Mouse (Mus musculus): ENCODE data around the gene Gpr137c. TPM values are rescaled to one million over a fixed set of nuclear protein-coding genes. Genes with fewer than 3 reads are reported as not detected.

Gpr137c gene
- polyA plus RNA-seq, 1 experiment from 2014 or later = 6.7 TPM

DNA sequence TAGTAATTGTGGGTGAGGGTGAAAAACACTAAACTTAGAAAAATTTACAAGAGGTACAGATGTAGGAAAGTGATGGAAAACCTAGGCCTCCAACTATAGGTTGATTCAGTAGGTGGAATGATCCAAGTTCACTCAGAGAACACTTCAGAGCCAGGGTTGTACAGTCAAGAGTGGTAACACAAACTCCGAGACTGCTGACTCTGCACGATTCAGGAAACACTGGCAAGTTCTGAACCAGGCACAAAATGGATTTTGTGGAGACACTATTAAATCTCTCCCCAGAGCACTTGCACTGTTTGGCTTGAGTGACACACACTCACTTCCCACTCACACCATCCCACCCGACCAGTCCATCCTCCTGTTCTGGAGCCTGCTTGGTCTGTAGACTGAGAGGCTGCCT, 103.8 kb downstream of the Gpr137c start:
- Histone ChIP-seq H3K4me1 (ENCODE audit: control insufficient read depth in 2 of 2, insufficient read depth in 2 of 2, low read length in 2 of 2) (0 out of 4 replicates have a peak, but pooled peaks cover 2 to 4% of the 10 kb centered on the region in 2 experiments), H3K36me3 (ENCODE audit: control insufficient read depth, insufficient read depth, low read length) (no peaks in the 10 kb centered on the region), H3K27me3 (ENCODE audit: control insufficient read depth, insufficient read depth, low read length) (no peaks in the 10 kb centered on the region), H3K4me2 (ENCODE audit: low read length) (no peak overlapping the region), H3K9me3 (ENCODE audit: control insufficient read depth, low read length) (no peaks in the 10 kb centered on the region), H3K9ac (ENCODE audit: low read length) (no peak overlapping the region), H3K4me3 (ENCODE audit: control insufficient read depth in 1 of 2, insufficient read depth in 1 of 2, low read depth in 1 of 2, low read length in 2 of 2) (no peak overlapping the region), H3K27ac (replicated peaks in 1 of 2; ENCODE audit: control insufficient read depth in 1 of 2, insufficient read depth in 1 of 2, low read depth in 2 of 2, low read length in 2 of 2) (no peak overlapping the region)
- no peak for ATAC-seq (ENCODE audit: insufficient number of reproducible peaks, insufficient read depth, low FRiP score, low read depth)
- WGBS = 82% methylated on average over 3 of the region's 3 CpGs

- Histone ChIP-seq H3K4me3 (ENCODE audit: control insufficient read depth in 1 of 2, insufficient read depth in 1 of 2, low read depth in 1 of 2, low read length in 2 of 2) (no peak overlapping the region), H3K27me3 (ENCODE audit: control insufficient read depth, insufficient read depth, low read length) (no peaks in the 10 kb centered on the region), H3K27ac (replicated peaks in 1 of 2; ENCODE audit: control insufficient read depth in 1 of 2, insufficient read depth in 1 of 2, low read depth in 2 of 2, low read length in 2 of 2) (no peak overlapping the region), H3K36me3 (ENCODE audit: control insufficient read depth, insufficient read depth, low read length) (no peaks in the 10 kb centered on the region), H3K4me2 (ENCODE audit: low read length) (no peak overlapping the region), H3K9ac (ENCODE audit: low read length) (no peak overlapping the region), H3K9me3 (ENCODE audit: control insufficient read depth, low read length) (no peaks in the 10 kb centered on the region), H3K4me1 (ENCODE audit: control insufficient read depth in 2 of 2, insufficient read depth in 2 of 2, low read length in 2 of 2) (no peaks in the 10 kb centered on the region)
- ATAC-seq (ENCODE audit: insufficient number of reproducible peaks, insufficient read depth, low FRiP score, low read depth) = no peak
Measured at GRCm38 (mm10) chr14:45325471-45325870, 106.0 kb downstream of the Gpr137c start.

- Histone ChIP-seq H3K4me2 (ENCODE audit: low read length) (no peak overlapping the region), H3K36me3 (ENCODE audit: control insufficient read depth, insufficient read depth, low read length) (peaks cover 21% of the 10 kb centered on the region), H3K4me3 (ENCODE audit: control insufficient read depth in 1 of 2, insufficient read depth in 1 of 2, low read depth in 1 of 2, low read length in 2 of 2) (no peak overlapping the region), H3K9ac (ENCODE audit: low read length) (no peak overlapping the region), H3K27ac (replicated peaks in 1 of 2; ENCODE audit: control insufficient read depth in 1 of 2, insufficient read depth in 1 of 2, low read depth in 2 of 2, low read length in 2 of 2) (no peak overlapping the region), H3K27me3 (ENCODE audit: control insufficient read depth, insufficient read depth, low read length) (no peaks in the 10 kb centered on the region), H3K9me3 (ENCODE audit: control insufficient read depth, low read length) (no peaks in the 10 kb centered on the region), H3K4me1 (ENCODE audit: control insufficient read depth in 2 of 2, insufficient read depth in 2 of 2, low read length in 2 of 2) (peaks cover 0 to 5% of the 10 kb centered on the region in 2 experiments; a peak in 2 of 4 replicates)
- no peak for ATAC-seq (ENCODE audit: insufficient number of reproducible peaks, insufficient read depth, low FRiP score, low read depth)
- 86% methylated on average over 4 of the region's 4 CpGs for WGBS
Measured at GRCm38 (mm10) chr14:45328072-45328713, 108.7 kb downstream of the Gpr137c start.

GRCm38 (mm10) chr14:45329018-45329588, 109.6 kb downstream of the Gpr137c start:
- Histone ChIP-seq H3K27me3 (ENCODE audit: control insufficient read depth, insufficient read depth, low read length) (no peaks in the 10 kb centered on the region), H3K4me3 (ENCODE audit: control insufficient read depth in 1 of 2, insufficient read depth in 1 of 2, low read depth in 1 of 2, low read length in 2 of 2) (peak overlapping the region; percentile 25 to 77; a peak in 3 of 4 replicates), H3K9ac (ENCODE audit: low read length) (peak overlapping the region; percentile 58; the same call in 1 of the 2 replicates), H3K36me3 (ENCODE audit: control insufficient read depth, insufficient read depth, low read length) (peaks cover 28% of the 10 kb centered on the region), H3K4me1 (ENCODE audit: control insufficient read depth in 2 of 2, insufficient read depth in 2 of 2, low read length in 2 of 2) (peaks cover 0 to 5% of the 10 kb centered on the region in 2 experiments; a peak in 2 of 4 replicates), H3K9me3 (ENCODE audit: control insufficient read depth, low read length) (no peaks in the 10 kb centered on the region), H3K4me2 (ENCODE audit: low read length) (peak overlapping the region; percentile 67), H3K27ac (replicated peaks in 1 of 2; ENCODE audit: control insufficient read depth in 1 of 2, insufficient read depth in 1 of 2, low read depth in 2 of 2, low read length in 2 of 2) (0 out of 4 replicates have a peak overlapping the region, but pooled peaks of 1 of the 2 experiments have one; percentile 24)
- 13% methylated on average over 8 of the region's 8 CpGs for WGBS
- ATAC-seq (ENCODE audit: insufficient number of reproducible peaks, insufficient read depth, low FRiP score, low read depth) = no peak

DNA sequence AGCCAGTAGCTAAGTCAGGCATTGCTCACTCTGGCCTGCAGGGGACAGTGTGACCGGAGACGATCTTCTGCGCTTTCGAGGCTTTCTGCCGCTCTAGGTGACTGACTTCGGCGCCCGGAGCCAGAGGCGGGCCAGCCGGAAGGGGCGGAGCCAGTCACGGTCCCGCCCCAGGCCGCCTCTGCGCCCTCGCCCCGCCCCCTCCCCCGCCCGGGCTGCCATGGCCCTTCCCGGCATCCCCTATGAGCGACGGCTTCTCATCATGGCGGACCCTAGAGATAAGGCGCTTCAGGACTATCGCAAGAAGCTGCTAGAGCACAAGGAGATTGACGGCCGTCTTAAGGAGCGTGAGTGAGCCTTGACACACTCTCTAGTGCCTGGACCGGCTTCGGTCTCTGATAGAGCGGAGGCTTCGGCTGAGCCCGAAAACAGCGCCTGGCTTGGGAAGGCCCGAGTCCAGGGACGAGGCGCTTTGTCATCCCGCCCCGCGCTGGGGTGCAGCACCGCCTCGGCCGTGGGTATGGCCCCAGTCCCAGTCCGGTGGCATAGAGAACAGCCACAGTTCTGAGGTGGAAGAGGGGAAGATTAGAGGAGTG, 110.2 kb downstream of the Gpr137c start, which contains the start of gene Psmc6:
TSS of gene Psmc6 (plus strand) at position 200 of the 593 bp plus-strand sequence.
- H3K27me3 ChIP-seq (ENCODE audit: control insufficient read depth, insufficient read depth, low read length) = no peaks in the 10 kb centered on the region
- ATAC-seq (ENCODE audit: insufficient number of reproducible peaks, insufficient read depth, low FRiP score, low read depth) = peak; percentile 97
- H3K4me1 ChIP-seq (ENCODE audit: control insufficient read depth in 2 of 2, insufficient read depth in 2 of 2, low read length in 2 of 2) = peaks cover 0 to 5% of the 10 kb centered on the region in 2 experiments; a peak in 2 of 4 replicates
- H3K9me3 ChIP-seq (ENCODE audit: control insufficient read depth, low read length) = no peaks in the 10 kb centered on the region
- peak within 1 kb of the TSS; percentile 85 to 88 for H3K27ac ChIP-seq (replicated peaks in 1 of 2; ENCODE audit: control insufficient read depth in 1 of 2, insufficient read depth in 1 of 2, low read depth in 2 of 2, low read length in 2 of 2)
- peak within 1 kb of the TSS; percentile 77 to 97 for H3K4me3 ChIP-seq (ENCODE audit: control insufficient read depth in 1 of 2, insufficient read depth in 1 of 2, low read depth in 1 of 2, low read length in 2 of 2)
- peak within 1 kb of the TSS; percentile 83 for H3K4me2 ChIP-seq (ENCODE audit: low read length)
- peaks cover 32% of the 10 kb centered on the region for H3K36me3 ChIP-seq (ENCODE audit: control insufficient read depth, insufficient read depth, low read length)
- H3K9ac ChIP-seq (ENCODE audit: low read length) = peak within 1 kb of the TSS; percentile 88
- under 1% methylated on average over 43 of the region's 44 CpGs for WGBS

Other genes with a start within 250 kb of the Gpr137c start
- 0.07 TPM in 1 of 2 replicates, not detected in the other for gene Ptger2, start 231.5 kb upstream of the Gpr137c start, polyA plus RNA-seq (2014; fragmentation: Nextera tagmentation; extraction: Ambion mirVana)
- gene Txndc16, start 611 bp downstream of the Gpr137c start, polyA plus RNA-seq (2014; fragmentation: Nextera tagmentation; extraction: Ambion mirVana) = 15.3 and 17.7 TPM in 2 replicates
- gene Ero1l, start 99.1 kb downstream of the Gpr137c start, polyA plus RNA-seq (2014; fragmentation: Nextera tagmentation; extraction: Ambion mirVana) = 26.4 and 35.3 TPM in 2 replicates
- gene Psmc6, start 110.1 kb downstream of the Gpr137c start, polyA plus RNA-seq (2014; fragmentation: Nextera tagmentation; extraction: Ambion mirVana) = 128 and 139 TPM in 2 replicates
- 68.3 and 73.9 TPM in 2 replicates for gene Styx, start 131.4 kb downstream of the Gpr137c start, polyA plus RNA-seq (2014; fragmentation: Nextera tagmentation; extraction: Ambion mirVana)
- 22.6 and 23.9 TPM in 2 replicates for gene Gnpnat1, start 185.2 kb downstream of the Gpr137c start, polyA plus RNA-seq (2014; fragmentation: Nextera tagmentation; extraction: Ambion mirVana)

Measured in heart, embryonic 14.5 days (tissue).